Mouse (Mus musculus): ENCODE results near the gene Slc26a1. TPM values are rescaled to one million over a fixed set of nuclear protein-coding genes. Genes with fewer than 3 reads are reported as not detected.

The Slc26a1 gene
- total RNA-seq, 1 experiment from 2014 or later: 0.15 TPM

DNA sequence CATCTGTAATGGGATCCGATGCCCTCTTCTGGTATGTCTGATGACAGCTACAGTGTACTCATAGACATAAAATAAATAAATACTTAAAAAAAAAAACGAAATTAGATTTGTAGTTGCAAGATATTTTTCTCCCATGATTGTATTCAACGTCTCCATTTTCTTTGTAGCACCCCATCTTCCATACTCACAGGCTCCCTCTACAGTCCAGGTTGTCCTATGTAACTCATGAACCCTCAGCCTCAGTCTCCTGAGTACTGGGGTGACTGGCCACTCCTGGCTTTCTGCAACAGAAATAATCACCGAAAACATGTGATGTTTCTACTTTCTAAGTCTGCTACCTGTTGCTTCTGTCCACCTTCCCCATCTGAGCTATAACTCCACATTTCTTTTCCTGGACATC is 15.8 kb upstream of the Slc26a1 start:
- DNase-seq: no peak

GRCm38 (mm10) chr5:108689091-108689490 is 13.7 kb upstream of the Slc26a1 start:
- no peak for DNase-seq

DNA sequence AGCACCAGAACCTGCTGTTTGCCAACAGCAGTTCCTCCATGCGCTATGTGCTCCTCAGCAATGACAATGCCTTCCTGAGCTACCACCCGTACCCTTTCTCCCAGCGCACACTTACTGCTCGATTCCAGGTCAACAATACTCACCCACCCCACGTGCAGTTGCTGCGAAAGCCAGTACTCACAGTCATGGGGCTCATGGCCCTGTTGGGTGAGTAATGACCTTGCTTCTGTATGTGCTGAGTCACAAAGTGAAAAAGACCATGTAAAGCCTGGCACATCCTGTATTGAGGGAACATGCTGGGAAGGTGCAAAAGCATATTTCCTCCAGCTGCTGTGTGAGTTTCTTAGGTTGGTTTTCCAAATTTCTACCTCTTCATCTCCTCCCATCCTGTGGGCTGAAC is 5.5 kb upstream of the Slc26a1 start:
- DNase-seq: peak; percentile 38

DNA sequence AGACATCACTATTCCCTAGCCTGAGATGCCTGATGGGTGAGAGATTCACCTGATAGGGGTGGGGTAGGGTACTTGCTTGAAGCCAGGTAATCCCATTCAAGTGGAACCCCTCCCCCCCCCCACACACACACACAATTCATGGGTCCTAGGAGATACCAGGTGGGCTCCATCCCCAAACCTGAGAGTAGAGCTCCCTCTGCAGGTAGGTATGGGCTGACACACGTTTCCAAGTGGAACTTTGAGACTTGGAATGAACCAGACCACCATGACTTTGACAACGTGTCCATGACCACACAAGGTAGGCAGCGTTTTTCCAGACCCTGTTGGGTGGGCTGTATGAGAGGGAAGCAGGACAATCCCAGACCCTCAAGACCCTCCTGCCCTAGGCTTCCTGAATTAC is 4.5 kb upstream of the Slc26a1 start:
- no peak for DNase-seq

DNA sequence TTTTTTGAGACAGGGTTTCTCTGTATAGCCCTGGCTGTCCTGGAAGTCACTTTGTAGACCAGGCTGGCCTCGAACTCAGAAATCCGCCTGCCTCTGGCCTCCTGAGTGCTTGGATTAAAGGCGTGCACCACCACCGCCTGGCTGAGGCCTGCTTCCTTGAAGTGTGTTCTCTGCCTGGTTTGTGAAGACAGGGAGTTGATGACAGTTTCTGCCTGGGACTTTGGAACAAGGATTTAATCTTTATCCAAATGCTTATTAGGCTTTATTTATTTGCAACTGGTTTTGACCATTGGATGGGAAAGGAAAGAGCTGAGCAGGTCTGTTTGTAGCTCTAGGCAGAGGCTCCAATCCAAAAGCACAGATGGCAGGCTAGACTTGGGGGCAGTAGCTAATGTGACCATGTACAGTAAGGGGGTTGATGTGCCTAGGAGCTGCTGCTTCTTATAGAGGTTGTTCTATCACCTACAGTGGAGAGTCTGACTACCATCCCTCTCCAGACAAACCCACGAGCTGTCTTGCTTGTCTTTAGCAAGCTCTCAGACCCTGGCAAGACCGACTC is 3.0 kb upstream of the Slc26a1 start:
- no peak for DNase-seq

- peak; percentile 50 for DNase-seq
These were observed 2.4 kb upstream of the Slc26a1 start for GRCm38 (mm10) chr5:108677605-108678295.

DNA sequence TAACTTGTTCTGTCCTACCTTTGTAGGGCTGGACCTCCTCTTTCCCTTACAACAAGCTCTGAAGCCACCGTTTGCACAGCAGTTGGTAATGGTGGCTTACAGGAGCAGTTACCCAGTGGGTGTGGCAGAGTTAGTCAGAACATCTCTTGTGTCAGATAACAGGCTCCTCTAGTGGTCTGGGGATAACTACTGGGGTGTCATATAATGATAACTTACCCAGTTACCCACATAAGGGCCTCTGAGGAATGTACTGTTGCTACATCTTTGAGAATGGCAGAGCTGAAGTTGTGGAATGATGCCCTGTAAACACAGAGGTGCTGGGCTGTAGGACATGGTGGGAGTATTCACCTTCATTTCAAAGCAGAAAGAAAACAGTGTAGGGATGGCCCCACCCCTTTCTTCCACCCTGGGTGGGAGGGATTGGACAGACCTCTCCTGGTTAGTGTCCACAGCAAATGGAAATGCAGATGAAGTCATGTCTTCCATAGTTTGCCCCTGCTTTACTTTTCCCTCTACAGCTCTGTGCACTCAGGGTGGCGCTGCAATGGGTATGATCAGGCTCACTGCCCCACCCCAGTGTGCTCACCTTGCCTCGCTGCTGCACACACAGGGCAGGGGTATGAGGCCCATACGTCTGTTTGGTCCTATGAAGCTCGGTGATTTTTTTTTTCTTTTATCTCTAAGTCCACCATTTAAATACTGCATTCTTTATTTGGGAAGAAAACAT is 1.6 kb upstream of the Slc26a1 start:
- no peak for DNase-seq

DNA sequence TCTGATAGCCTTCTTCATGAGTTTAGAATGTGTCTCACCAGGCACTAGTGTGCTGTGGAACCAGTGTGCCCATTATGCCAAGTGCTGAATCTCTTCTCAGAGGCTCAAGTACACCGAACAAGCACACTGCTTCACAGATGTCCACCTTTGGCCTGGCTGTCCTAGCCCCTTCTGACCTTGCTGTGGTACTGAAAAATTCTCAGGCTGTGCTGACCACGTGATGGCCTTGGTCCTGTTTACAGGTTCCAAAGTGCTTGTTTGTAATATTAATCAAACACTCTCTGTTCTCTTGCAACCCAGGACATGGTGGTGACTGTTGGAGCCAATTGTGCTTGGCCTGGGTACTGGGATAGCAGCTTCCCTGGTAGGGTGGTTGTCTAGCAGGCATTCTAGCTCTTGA is 745 bp downstream of the Slc26a1 start:
- DNase-seq: no peak

DNA sequence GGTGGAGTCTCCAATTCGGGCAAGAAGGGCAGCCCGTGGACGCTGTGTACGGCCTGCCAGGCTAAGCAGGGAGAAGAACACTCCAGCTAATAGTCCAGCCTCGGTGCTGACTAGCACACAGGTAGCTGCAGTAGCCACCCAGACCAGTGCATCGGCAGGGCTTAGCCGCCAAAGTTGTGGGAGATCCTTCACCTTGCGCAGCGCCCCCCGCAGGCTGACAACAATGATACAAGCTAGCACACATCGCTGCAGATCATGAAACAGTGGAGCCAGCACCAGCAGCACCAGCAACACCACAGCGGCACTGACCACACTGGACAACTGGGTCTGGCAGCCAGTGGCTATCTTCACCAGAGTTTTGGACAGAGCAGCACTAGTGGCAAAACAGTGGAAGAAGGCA is 3.6 kb downstream of the Slc26a1 start:
- no peak for DNase-seq

DNA sequence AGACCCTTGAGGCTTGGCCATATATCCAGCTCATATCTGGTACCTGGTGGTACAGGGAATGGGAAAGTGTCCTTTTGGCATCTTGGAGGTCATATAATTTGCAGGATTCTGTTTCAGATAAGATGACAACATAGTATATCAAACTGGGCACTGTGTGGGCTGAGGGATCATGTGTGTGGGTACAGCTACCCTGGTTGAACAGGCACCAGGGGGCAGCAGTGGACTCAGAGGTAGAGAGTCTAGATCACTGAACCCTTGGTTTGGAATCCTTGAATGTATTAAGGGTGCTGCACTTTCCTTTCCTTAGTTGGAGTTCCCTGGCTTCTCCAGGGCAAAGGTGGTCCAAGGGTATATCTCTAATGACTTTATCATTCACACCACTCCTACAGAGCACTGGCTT is 4.6 kb downstream of the Slc26a1 start:
- DNase-seq: peak; percentile 71

DNA sequence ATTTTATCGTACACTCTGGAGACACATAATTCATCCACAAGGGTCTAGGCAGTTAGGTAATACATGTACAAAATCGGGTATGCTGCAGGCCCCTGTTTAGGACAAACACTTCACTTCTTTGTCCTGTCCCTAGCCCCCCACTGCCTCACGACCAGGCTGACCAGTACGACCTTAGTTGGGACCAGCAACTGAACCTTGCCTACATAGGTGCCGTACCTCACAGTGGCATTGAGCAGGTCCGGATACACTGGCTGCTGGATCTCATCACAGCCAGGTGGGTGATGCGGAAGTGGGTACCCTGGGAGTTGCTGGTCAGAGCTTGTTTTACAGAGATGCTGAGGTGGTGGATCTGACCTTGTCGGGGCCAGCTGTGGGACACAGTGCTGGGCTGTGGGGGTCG is 5.4 kb downstream of the Slc26a1 start:
- DNase-seq: no peak

- peak; percentile 88 for DNase-seq
These were observed 6.1 kb downstream of the Slc26a1 start, which contains the start of gene Dgkq for GRCm38 (mm10) chr5:108668977-108669936. Gene Dgkq, minus strand, starts transcription at chr5:108669672.

- DNase-seq: no peak
These were observed 6.9 kb downstream of the Slc26a1 start for GRCm38 (mm10) chr5:108668387-108668932.

DNA sequence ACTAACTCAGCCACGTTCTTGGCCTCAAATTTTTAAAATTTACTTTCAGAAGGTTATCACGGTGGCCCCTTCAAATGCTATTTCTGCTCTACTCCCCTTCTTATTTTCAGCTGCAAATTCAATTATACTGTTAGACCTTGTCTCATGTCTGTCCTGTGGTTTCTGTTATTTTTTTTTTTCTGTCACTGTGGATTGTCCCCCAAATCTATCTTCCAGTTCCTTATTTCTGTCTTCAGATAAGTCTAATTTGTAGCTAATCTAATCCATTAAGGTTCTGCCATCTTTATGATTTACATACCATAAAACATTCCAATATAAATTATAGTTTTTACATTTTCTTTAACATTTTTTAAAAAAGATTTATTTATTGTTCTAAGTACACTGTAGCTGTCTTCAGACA is 8.0 kb downstream of the Slc26a1 start:
- DNase-seq: no peak

GRCm38 (mm10) chr5:108665066-108665465 is 10.3 kb downstream of the Slc26a1 start:
- DNase-seq: no peak

- DNase-seq: no peak
These were observed 12.6 kb downstream of the Slc26a1 start for GRCm38 (mm10) chr5:108662772-108663171.

- peak; percentile 96 for DNase-seq
These were observed 14.6 kb downstream of the Slc26a1 start for GRCm38 (mm10) chr5:108660632-108661268.

GRCm38 (mm10) chr5:108659698-108660631 is 15.4 kb downstream of the Slc26a1 start, which contains the start of gene Idua:
Gene Idua, plus strand, starts transcription at chr5:108660331.
- DNase-seq: no peak

GRCm38 (mm10) chr5:108658611-108659010 is 16.8 kb downstream of the Slc26a1 start:
- no peak for DNase-seq

DNA sequence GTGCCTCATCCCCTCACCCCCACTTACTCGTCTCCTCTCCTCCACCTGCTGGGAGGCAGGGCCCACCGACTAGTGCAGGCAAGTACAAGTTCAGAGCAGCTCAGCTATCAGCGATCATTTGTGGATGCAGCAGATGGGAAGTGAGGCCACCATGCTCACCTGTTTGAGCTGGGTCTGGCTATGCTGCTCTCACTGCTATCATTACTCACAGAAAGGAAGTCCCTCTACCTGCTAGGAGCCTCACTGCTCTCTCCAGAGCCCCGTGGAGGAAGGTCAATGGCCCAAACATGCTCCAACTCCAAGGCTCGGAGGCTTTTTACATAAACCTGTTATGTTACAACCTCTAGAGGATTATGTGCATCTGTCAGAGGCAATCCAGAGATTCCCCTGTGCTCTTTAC is 18.0 kb downstream of the Slc26a1 start:
- no peak for DNase-seq
